Mouse (Mus musculus) liver, embryonic 12.5 days (tissue): ENCODE measurements around the gene Tbpl1. TPM values are rescaled to one million over a fixed set of nuclear protein-coding genes. Genes with fewer than 3 reads are reported as not detected.

Experiments
- ATAC-seq: fragments of 200-750 bp; cut with Nextera tagmentation; 2 replicates; pipeline ENCODE4 v1.8.0; 2017; ENCODE audit warnings: moderate number of reproducible peaks, mild to moderate bottlenecking, moderate library complexity
- H3K27ac ChIP-seq: fragments of 300-500 bp; sonication (generic); 2 replicates; pipeline ENCODE4 v1.5.1; 2016; ENCODE audit warnings: mild to moderate bottlenecking
- H3K27me3 ChIP-seq: fragments of 300-500 bp; sonication (generic); replicated peaks from 2 replicates; pipeline ENCODE4 v1.6.1; 2016; ENCODE audit warnings: mild to moderate bottlenecking, moderate library complexity
- H3K36me3 ChIP-seq: fragments of 300-500 bp; sonication (generic); 2 replicates; pipeline ENCODE4 v1.6.1; 2016; ENCODE audit warnings: mild to moderate bottlenecking, moderate library complexity
- H3K4me1 ChIP-seq: fragments of 300-500 bp; sonication (generic); 2 replicates; pipeline ENCODE4 v1.6.1; 2016
- H3K4me2 ChIP-seq: fragments of 300-500 bp; sonication (generic); 2 replicates; pipeline ENCODE4 v1.6.1; 2016; ENCODE audit warnings: mild to moderate bottlenecking, moderate library complexity
- H3K4me3 ChIP-seq: fragments of 300-500 bp; sonication (generic); 2 replicates; pipeline ENCODE4 v1.5.1; 2016; ENCODE audit warnings: mild to moderate bottlenecking, moderate library complexity
- H3K9ac ChIP-seq: fragments of 300-500 bp; sonication (generic); 2 replicates; pipeline ENCODE4 v1.6.1; 2016; ENCODE audit warnings: mild to moderate bottlenecking, moderate library complexity
- H3K9me3 ChIP-seq: fragments of 300-500 bp; sonication (generic); replicated peaks from 2 replicates; pipeline ENCODE4 v1.6.1; 2016; ENCODE audit warnings: mild to moderate bottlenecking, moderate library complexity
- whole genome bisulfite sequencing: fragments of 180-500 bp; shearing (Covaris S2); methylation state at CpG from one replicate; pipeline ENCODE4 v1.1.7; 2016; ENCODE audit not compliant: insufficient replicate concordance; 5-methylcytosine and 5-hydroxymethylcytosine counted together
- polyA plus RNA-seq: library from polyadenylated mRNA; unstranded; fragments of >200 nt; fragmentation: Nextera tagmentation; extraction: Ambion mirVana; gene quantifications from 2 replicates; pipeline ENCODE4 v1.2.1, GENCODE M21; 2016

The Tbpl1 gene
- polyA plus RNA-seq, 1 experiment from 2014 or later = 34.7 TPM

GRCm38 (mm10) chr10:22701485-22702315 is 30.0 kb downstream of the Tbpl1 start:
- Histone ChIP-seq H3K4me2 (no peak overlapping the region), H3K27ac (no peak overlapping the region), H3K36me3 (peaks cover 32% of the 10 kb centered on the region), H3K9me3 (no peaks in the 10 kb centered on the region), H3K4me3 (no peak overlapping the region), H3K27me3 (no peaks in the 10 kb centered on the region), H3K9ac (no peak overlapping the region), H3K4me1 (no peaks in the 10 kb centered on the region)
- WGBS = 76% methylated on average over 12 of the region's 12 CpGs
- ATAC-seq = no peak

GRCm38 (mm10) chr10:22700773-22701172 is 31.0 kb downstream of the Tbpl1 start:
- no peak overlapping the region for H3K9ac ChIP-seq
- H3K27me3 ChIP-seq = no peaks in the 10 kb centered on the region

GRCm38 (mm10) chr10:22699487-22700335 is 32.0 kb downstream of the Tbpl1 start:
- Histone ChIP-seq H3K4me3 (no peak overlapping the region), H3K4me2 (no peak overlapping the region), H3K36me3 (peaks cover 18% of the 10 kb centered on the region), H3K27me3 (no peaks in the 10 kb centered on the region), H3K9ac (no peak overlapping the region), H3K9me3 (no peaks in the 10 kb centered on the region), H3K27ac (no peak overlapping the region), H3K4me1 (no peaks in the 10 kb centered on the region)
- 60% methylated on average over 19 of the region's 19 CpGs for WGBS
- ATAC-seq = no peak

More at GRCm38 (mm10) chr10:22700773-22701172, 31.0 kb downstream of the Tbpl1 start:
- Histone ChIP-seq H3K27ac (no peak overlapping the region), H3K4me2 (no peak overlapping the region), H3K36me3 (peaks cover 24% of the 10 kb centered on the region), H3K4me1 (no peaks in the 10 kb centered on the region), H3K9me3 (no peaks in the 10 kb centered on the region), H3K4me3 (no peak overlapping the region)
- ATAC-seq = no peak
- WGBS = 55% methylated on average over 9 of the region's 9 CpGs

- H3K27me3 ChIP-seq = no peaks in the 10 kb centered on the region
- no peak overlapping the region for H3K9ac ChIP-seq
- no peaks in the 10 kb centered on the region for H3K9me3 ChIP-seq
- no peak overlapping the region for H3K4me3 ChIP-seq
- H3K4me2 ChIP-seq = no peak overlapping the region
- peaks cover 9% of the 10 kb centered on the region for H3K36me3 ChIP-seq
- no peak for ATAC-seq
- H3K4me1 ChIP-seq = no peaks in the 10 kb centered on the region
- no peak overlapping the region for H3K27ac ChIP-seq
- WGBS = 71% methylated on average over 9 of the region's 9 CpGs
Observed at GRCm38 (mm10) chr10:22698158-22698953, 33.4 kb downstream of the Tbpl1 start.

- no peaks in the 10 kb centered on the region for H3K36me3 ChIP-seq
- no peak overlapping the region for H3K27ac ChIP-seq
- H3K4me3 ChIP-seq = no peak overlapping the region
- no peak overlapping the region for H3K4me2 ChIP-seq
- no peaks in the 10 kb centered on the region for H3K27me3 ChIP-seq
- H3K9me3 ChIP-seq = no peaks in the 10 kb centered on the region
- H3K4me1 ChIP-seq = no peaks in the 10 kb centered on the region
- WGBS = 74% methylated on average over 7 of the region's 7 CpGs
- ATAC-seq = no peak
- H3K9ac ChIP-seq = no peak overlapping the region
Observed at GRCm38 (mm10) chr10:22696864-22697263, 34.9 kb downstream of the Tbpl1 start.

- H3K27me3 ChIP-seq = no peaks in the 10 kb centered on the region
- no peak overlapping the region for H3K4me2 ChIP-seq
- H3K4me3 ChIP-seq = no peak overlapping the region
- no peak overlapping the region for H3K9ac ChIP-seq
- H3K4me1 ChIP-seq = no peaks in the 10 kb centered on the region
- H3K36me3 ChIP-seq = no peaks in the 10 kb centered on the region
- no peaks in the 10 kb centered on the region for H3K9me3 ChIP-seq
- no peak overlapping the region for H3K27ac ChIP-seq
- no peak for ATAC-seq
- 87% methylated on average over 9 of the region's 9 CpGs for WGBS
Observed at GRCm38 (mm10) chr10:22696236-22696635, 35.5 kb downstream of the Tbpl1 start.

- no peak overlapping the region for H3K27ac ChIP-seq
- no peaks in the 10 kb centered on the region for H3K36me3 ChIP-seq
- no peaks in the 10 kb centered on the region for H3K4me1 ChIP-seq
- no peak overlapping the region for H3K9ac ChIP-seq
- no peak for ATAC-seq
- no peaks in the 10 kb centered on the region for H3K9me3 ChIP-seq
- H3K27me3 ChIP-seq = no peaks in the 10 kb centered on the region
- no peak overlapping the region for H3K4me2 ChIP-seq
- 68% methylated on average over 13 of the region's 13 CpGs for WGBS
- no peak overlapping the region for H3K4me3 ChIP-seq
Observed at GRCm38 (mm10) chr10:22675848-22676630, 55.7 kb downstream of the Tbpl1 start.

GRCm38 (mm10) chr10:22674176-22674575 is 57.6 kb downstream of the Tbpl1 start:
- no peak for ATAC-seq
- H3K9me3 ChIP-seq = no peaks in the 10 kb centered on the region
- no peak overlapping the region for H3K4me2 ChIP-seq
- no peaks in the 10 kb centered on the region for H3K27me3 ChIP-seq
- H3K36me3 ChIP-seq = no peaks in the 10 kb centered on the region
- 72% methylated on average over 8 of the region's 8 CpGs for whole genome bisulfite sequencing
- H3K4me1 ChIP-seq = no peaks in the 10 kb centered on the region
- no peak overlapping the region for H3K9ac ChIP-seq
- H3K27ac ChIP-seq = no peak overlapping the region
- H3K4me3 ChIP-seq = no peak overlapping the region

GRCm38 (mm10) chr10:22668509-22668908 is 63.2 kb downstream of the Tbpl1 start:
- ATAC-seq = no peak
- Histone ChIP-seq H3K9me3 (no peaks in the 10 kb centered on the region), H3K27me3 (no peaks in the 10 kb centered on the region), H3K4me1 (no peaks in the 10 kb centered on the region), H3K36me3 (no peaks in the 10 kb centered on the region), H3K4me2 (no peak overlapping the region), H3K4me3 (no peak overlapping the region), H3K27ac (no peak overlapping the region), H3K9ac (no peak overlapping the region)
- WGBS = 83% methylated on average over 13 of the region's 13 CpGs

- Histone ChIP-seq H3K9me3 (no peaks in the 10 kb centered on the region), H3K27ac (no peak overlapping the region), H3K27me3 (no peaks in the 10 kb centered on the region), H3K4me1 (no peaks in the 10 kb centered on the region), H3K36me3 (no peaks in the 10 kb centered on the region), H3K4me2 (no peak overlapping the region), H3K4me3 (no peak overlapping the region), H3K9ac (no peak overlapping the region)
- WGBS = 76% methylated on average over 5 of the region's 5 CpGs
- no peak for ATAC-seq
Observed at GRCm38 (mm10) chr10:22660286-22661000, 71.3 kb downstream of the Tbpl1 start.

GRCm38 (mm10) chr10:22659386-22659725 is 72.4 kb downstream of the Tbpl1 start:
- no peak overlapping the region for H3K9ac ChIP-seq
- no peaks in the 10 kb centered on the region for H3K27me3 ChIP-seq
- no peak overlapping the region for H3K4me2 ChIP-seq
- H3K27ac ChIP-seq = no peak overlapping the region
- 78% methylated on average over 10 of the region's 10 CpGs for WGBS
- no peak overlapping the region for H3K4me3 ChIP-seq
- no peaks in the 10 kb centered on the region for H3K9me3 ChIP-seq
- ATAC-seq = no peak
- no peaks in the 10 kb centered on the region for H3K36me3 ChIP-seq
- H3K4me1 ChIP-seq = no peaks in the 10 kb centered on the region
